Mouse (Mus musculus) lung, postnatal 36 days (tissue): ENCODE data around the gene BC049715.
"Not testable (repeated sequence)": the region's sequence is repeated elsewhere in the genome, so short reads cannot be mapped to it uniquely, and the experiment has no call there.

Experiments used
- DNase-seq: peaks from one replicate; pipeline ENCODE4 v3.0.0; 2022; ENCODE audit warnings: mixed read lengths

BC049715 gene

DNA sequence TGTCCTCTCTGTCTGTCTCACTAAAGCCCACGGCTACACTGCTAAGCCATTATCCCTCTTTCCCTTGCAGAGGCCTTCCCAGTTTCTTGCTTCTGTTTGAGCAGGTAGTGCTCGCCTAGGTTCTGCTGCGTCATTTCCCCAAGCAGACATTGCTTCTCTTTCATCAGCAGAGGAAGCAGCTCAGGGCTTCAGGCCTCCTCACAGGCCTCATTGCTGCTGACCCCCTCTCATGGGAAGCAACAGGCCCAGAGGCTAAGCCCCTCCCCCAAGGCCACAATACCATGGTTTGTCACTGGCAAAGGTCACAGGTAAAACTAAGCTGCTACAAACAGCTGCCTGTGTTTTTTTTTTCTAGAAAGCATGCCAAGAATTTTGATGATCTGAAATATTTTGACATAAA is 25.3 kb downstream of the BC049715 start:
- DNase-seq, result no peak

DNA sequence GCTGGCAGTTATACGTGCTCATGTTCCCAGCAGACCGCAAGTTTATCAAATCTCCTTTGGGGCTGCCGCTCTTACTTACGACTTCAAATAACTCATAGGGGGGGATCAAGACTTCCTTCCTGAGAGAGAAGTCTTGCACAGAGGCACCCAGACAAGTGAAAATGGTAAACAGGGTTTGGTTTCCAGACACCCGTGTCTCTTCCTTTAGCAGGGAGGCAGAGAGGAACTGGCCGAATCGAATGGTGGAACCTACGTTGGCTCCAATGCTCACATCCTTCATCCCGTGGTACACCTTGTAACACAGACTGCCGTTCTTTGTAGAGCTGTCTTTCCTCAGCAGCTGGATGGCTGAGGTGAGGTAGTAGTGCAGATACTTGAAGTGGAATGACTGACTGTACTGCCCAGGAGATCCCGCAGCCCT is 26.9 kb downstream of the BC049715 start:
- no peak for DNase-seq

DNA sequence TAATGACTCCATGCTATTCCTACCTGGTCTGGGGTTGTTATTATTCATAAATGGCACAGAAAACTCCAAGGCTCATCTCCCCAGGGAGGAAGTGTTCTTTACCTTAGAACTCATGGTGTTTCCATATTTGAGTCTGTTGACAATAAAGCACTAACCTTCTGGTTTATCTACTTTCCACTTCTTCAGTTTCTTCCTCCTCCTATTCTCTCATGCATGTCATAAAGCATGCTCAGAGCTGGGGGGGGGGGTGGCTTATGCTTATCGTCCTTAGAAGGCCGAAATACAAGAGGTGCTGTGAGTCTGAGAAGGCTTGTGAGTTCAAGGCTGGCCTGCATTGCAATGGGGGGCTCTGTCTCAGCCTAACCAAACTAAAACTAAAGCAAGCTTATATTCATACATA is 27.8 kb downstream of the BC049715 start:
- no peak for DNase-seq

DNA sequence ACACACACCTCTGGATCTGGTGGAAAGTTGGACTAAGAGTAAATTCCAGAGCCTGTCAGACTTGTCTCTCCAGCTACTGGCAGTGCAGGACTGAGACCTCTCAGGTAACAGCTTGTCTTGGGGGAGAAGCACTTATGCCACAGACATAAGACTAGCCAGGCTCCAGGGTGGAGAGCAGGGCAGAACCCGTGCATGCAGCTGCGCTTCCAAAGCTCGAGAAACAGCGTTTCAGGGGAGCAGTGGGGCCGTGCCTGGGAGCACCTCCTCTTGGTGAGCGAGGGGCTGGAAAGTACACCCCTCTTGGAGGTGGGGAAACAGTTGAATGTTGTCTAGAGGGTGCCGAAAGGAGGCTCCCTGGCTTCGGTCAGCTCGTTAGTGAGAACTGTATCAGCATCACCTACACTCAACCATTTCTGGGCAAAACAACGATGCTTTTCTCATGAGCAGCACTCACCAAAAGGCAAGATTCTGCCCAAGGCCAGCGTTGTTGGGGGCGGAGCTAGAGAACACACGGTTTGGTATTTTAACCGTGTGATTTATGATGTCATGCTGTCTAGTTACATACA is 28.7 kb downstream of the BC049715 start:
- peak; percentile 60 for DNase-seq

DNA sequence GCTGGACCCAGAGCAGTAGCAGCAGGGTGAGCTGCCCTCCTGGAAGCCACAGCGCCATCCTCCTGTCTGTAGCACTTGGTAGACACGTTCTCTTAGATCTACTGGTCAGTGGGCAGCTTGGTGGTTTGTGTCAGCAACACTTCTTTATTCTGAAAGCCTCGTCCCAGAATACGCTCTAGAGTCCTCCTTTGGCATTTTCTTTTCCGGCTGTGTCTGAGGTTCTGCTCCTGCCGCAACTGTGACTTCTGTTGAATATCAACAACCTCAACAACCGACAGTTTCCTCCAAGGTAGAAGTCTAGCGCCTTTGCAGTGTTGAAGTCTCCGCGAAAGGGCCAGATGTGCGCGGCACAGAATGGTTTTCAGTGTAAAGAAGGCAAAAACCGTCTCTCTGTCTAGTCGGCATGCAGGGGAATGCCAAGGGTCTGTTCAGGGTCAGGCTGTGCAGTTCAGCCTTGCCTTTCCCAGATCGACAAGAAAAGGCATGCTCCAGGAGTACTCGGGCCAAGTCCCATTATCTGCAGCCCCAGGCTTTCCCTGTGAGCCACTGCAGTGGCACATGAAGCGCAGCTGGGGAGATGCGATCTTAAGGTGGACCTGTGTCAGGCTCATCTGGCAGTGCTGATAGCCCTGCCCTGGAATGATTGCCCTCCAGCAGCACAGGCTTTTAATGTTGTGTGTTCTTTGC is 29.9 kb downstream of the BC049715 start, which contains the start of gene Art4:
Gene Art4 (minus strand): TSS at position 548 of the 687 bp plus-strand sequence.
- DNase-seq, result peak; percentile 49

DNA sequence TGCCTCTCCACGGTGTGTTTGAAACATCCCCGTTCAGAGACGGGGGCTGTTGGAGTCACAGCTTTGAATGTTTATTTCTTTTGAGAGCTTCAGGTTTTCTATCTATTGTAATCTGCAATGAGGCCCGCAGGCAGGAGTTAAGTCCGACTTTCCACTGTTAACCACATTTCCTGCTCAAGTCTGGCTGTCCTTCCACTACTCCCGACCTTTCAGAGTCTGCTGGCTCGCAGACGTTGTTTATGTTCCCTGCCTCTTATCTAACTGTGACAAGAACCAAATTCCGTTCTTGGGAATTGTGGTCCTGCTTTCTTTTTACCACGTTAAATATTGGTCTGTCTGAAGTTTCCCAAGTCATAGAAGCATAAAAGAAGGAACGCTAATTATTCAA is 30.4 kb downstream of the BC049715 start:
- DNase-seq, result peak; percentile 68

DNA sequence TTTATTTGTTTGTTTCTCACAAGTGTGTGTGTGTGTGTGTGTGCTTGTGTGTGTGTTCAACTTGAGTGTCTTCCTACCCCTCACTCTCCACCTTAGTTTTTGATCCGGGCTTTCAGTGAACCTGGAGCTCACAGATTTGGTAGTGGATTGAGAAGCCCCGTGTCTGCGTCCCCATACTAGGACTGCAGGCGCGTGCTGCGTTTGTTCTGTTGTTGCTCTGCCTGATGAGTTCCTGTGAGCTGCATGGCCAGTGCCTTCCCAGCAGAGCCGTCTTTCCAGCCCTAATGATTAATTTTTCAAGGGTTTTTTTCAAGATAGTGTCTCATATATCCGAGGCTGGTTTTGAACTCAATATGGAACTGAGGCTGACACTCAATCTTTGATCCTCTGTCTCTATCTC is 31.0 kb downstream of the BC049715 start:
- DNase-seq, result no peak

DNA sequence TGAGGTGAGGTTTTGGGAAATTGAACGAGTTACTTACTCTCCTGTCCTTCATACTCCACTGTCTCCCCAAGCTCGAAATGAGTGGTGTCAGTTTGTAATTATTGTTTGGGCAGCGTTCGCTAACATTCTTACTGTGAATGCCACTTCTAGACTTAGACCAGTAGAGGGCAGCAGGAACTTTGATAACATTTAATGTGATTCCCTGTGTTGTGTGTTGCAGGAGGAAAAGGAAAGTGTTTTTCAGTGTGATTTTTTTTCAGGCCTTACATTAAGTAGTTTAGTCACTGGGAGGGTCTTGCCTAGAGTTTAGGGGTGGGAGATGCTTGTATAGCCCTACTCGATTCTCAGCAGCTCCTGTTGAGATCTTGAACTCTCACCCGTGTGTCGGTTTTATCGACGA is 33.6 kb downstream of the BC049715 start:
- DNase-seq, result peak; percentile 70

DNA sequence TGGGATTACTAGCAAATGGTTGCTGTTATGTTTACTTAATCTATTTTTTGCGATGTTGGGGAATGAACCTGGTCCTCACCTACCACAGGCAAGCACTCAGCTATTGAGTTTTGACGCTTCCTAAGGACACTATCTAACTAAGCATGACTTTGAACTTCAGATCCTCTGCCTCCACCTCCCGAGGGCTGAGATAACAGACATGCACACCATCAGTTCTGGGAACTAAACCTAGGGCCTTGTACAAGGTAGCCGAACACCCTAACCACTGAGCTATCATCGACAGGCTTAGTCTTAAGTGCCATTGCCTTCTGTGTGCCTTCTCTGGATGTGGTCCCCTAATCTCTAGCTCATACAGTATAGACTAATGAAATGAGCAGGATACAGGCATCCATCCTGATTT is 37.9 kb downstream of the BC049715 start:
- no peak for DNase-seq

DNA sequence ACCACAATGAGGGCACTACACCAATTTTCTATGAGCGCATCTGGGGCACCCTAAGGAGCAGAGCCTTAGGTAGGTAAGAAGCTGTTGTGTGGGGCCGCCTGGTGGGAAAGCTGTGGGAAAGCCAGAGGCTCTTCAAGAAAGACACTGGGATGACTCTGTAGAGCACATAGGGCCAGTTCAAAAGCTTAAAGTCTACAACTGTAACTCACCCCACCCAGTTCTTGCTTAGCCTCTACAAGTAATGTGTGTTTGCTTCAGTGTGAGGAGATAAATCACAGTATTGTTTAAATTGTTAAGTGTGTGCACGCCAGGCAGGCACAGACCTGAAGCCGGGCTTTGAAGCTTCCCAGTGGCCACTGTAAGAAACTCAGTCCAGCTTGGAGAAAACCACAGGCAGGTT is 38.7 kb downstream of the BC049715 start:
- DNase-seq, result no peak

DNA sequence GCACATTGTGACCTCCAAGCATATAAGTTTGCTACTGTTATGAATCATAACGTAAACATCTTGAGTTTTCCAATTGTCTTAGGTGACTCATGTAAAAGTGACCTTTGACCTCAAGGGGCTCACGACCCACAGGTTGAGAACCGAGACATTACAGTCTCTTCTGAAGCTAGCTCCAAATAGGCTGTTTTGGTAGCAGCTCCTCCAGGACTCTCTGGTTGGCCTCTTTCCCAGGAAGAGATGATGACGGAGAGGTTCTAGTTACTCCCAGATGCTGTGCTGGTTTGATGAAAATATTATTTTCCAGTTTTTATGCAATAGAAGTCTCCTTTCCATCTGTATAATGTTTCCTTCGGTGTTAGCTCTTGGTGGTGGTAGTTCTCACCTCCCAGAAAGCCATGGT is 41.5 kb downstream of the BC049715 start:
- no peak for DNase-seq

DNA sequence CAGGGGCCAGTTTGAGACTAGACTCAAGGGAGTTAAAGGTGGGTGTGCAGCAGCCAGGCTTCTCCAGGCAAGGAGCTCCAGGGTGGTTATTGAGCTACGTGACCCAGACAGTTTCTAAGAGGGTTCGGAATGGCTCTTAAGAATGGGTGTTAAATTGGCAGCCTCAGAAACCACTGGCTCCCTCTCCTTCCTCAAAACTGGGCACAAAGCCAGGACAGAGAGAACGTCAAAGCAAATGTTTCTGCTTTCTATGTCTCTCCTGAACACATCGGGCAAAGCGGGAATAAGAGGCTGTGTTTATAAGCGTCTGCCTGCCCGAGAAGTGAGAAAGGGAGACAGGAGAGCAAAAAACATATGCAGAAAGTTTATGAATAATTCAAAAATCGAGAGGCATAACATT is 47.2 kb downstream of the BC049715 start:
- DNase-seq, result peak; percentile 31

DNA sequence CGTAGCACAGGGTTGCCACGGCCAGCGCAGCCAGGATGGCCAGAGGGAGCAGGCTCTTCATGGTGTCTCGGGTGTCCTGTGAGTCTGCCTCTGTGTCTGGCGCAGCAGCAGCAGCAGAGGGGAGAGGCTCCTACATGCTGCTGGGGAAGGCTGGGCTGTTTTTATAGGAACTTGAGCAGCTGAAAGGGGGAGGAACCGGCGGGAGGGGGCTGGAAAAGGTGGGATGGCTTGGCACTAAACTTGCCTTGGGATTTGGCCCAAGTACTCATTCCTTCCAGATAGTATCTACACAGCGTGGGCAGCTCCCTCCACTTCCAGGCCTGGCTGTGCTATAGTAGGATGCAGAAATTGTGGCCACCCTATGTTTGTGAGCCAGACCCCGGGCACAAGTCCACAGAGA is 48.2 kb downstream of the BC049715 start, which contains the start of gene Mgp:
Gene Mgp (minus strand): TSS at position 154 of the 400 bp plus-strand sequence.
- DNase-seq, result peak; percentile 63

DNA sequence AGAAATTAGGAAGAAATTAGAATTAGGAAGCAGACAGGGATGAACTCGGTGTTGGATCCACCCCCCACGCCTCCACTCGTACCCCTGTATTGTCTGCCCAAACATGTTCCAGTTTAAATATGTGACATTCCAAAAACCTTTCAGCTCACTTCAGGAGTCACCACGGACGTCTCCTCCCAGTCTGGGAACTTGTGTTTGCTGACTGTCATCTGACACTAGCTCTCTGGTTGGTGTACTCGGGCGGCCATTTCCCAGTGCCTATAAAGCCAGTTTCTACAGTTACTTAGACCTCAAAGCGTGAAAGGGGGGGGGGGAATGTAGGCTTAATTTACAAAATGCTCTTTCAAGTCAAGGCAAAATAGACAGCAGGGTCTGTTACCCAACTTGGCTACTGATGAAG is 54.3 kb downstream of the BC049715 start:
- DNase-seq, result peak; percentile 15

DNA sequence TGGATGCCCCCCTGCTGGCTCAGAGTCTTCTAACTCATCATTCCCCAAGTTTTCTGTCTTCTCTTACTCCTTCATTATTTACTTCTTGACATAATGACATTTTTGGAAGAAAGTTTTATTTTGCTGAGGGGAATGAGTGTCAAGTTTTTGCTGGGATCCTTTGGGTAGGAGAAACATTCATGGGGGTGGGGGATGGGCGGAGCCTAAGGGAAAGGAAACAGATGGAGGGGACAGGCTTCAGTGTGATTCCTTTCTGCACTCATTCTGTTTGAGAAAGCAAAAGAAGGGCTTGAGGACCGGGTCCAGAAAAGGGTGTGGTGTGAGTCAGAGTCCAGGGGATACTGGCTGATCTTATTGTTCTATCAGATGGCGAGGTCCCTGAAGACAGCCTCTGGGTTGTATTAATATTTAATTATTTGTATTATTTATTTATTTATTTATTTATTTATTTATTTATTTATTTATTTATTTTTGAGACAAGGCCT is 56.0 kb downstream of the BC049715 start:
- DNase-seq, result peak; percentile 27

DNA sequence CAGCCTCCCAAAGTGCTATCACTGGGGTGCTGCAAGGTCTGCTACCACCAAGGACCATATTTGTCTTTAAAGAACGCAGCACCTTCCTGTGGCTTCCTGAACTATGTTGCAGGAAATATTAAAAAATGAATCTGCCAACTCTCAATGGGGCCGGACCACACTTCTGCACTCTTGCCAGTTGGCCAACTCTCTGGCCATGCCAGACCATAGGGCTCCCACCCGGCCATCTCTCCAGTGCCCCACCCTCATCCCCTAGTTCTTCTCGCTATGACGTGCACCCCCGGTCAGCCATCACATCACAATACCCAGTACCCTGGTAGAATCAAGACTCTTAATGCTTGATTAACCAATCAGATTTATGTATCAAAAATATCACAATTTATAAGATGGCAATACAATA is 56.5 kb downstream of the BC049715 start:
- DNase-seq, result no peak

DNA sequence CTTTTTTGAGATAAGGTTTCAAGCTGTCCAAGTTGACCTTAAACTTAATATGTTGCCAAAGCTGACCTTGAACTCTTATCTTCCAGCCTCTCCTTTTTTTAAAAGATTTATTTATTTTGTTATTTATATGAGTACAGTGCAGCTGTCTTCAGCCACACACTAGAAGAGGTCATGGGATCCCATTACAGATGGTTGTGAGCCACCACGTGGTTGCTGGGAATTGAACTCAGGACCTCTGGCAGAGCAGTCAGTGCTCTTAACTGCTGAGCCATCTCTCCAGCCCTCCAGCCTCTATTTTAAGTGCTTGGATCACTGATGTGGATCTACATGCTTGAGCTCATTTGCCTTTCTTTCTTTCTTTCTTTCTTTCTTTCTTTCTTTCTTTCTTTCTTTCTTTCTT is 57.3 kb downstream of the BC049715 start:
- DNase-seq, result not testable (repeated sequence)

DNA sequence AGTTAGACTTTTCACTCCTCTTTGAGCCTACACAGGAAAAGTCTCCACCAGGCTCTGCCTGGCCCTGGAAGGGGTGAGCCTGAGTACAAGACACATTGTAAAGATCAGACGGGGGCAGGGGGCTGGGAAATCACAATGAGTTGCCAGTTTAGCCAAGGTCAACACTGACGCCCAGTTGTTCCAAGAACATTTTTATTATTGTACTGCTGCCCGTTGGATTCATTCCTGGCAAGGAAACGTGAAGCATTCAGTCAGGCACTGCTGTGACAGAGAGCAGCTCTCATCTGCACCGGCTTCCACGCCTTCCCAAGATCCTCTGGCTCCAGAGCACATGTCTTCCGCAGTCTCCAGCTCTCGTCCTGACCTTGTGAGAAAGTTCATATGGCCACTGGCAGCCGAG is 60.4 kb downstream of the BC049715 start:
- peak; percentile 84 for DNase-seq

DNA sequence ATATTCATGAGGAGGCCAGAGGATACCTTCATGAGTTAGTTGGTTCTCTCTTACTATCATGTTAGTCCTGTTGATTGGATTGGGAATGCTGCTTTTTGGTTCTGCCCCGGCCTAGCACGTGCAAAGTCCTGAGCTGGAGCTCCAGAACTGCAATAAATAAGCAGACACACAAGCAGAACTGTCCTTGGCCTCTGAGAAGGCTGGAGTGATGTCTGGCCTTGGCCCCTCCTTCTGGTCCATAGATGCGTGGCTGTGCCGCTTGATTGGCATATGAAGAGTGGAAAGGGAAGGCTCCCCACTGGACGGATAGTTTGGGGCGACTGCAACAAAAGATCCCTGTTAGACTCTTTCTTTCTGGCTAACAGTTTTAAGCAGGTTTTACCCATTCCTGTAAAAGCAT is 61.6 kb downstream of the BC049715 start:
- DNase-seq, result no peak

DNA sequence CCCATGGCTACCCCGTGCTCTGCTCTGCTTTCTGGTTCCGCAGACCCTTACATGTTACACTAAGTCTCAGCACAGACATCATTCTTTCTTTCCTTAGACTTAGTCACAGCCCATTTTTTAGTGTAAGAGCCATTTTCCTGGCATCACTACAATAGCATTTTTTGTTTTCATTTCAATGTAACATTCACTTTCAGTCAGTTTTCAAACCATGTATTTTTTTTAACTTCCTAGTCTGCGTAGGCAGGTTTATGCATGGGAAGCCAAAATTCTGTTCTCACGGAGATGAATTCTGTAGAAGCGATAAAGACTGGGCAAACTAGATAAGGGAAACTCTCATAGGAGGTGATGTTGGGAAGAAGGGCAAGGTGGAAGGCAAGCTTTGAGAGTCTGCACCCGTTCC is 62.1 kb downstream of the BC049715 start:
- DNase-seq, result no peak
